Mouse (Mus musculus): Measurements from ENCODE around the gene Tanc2.

DNA sequence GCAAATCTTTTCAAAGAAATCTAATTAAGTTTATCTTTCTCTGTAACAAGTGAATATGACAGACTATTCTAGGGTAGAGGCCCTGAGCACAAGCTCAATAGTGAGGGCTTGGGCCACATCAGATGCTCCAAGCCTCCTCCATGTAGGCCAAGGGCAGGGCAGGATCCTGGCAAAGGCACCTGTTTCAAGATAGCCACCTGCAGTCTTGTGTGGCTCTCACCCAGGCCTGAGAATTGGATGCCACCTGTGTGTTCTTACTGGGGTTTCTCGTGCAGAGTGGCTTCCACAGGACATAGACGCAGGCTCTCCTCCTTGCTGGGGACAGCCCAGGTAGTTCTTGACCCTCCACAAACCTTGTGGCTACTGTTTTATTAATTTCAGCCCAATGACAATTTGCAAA is 388.4 kb downstream of the Tanc2 start:
- TF ChIP-seq CTCF (IDR thresholded peaks at IDR 0.05 in 2 of 3, conservative IDR thresholded peaks at IDR 0.05 in 1 of 3; ENCODE audit: control insufficient read depth in 1 of 3, insufficient read depth in 1 of 3, low read depth in 2 of 3, low read length in 3 of 3, poor library complexity in 1 of 3, severe bottlenecking in 1 of 3) (no peak), ZMIZ1 (IDR thresholded peaks at IDR 0.05; ENCODE audit: low read depth, low read length) (no peak), TBP (IDR thresholded peaks at IDR 0.05; ENCODE audit: low read depth, low read length) (no peak), MAFK (IDR thresholded peaks at IDR 0.05; ENCODE audit: borderline replicate concordance, low read depth, low read length) (no peak), USF2 (IDR thresholded peaks at IDR 0.05; ENCODE audit: borderline replicate concordance in 1 of 2, insufficient read depth in 1 of 2, low read depth in 1 of 2, low read length in 2 of 2) (no peak), EP300 (IDR thresholded peaks at IDR 0.05; ENCODE audit: low read depth in 1 of 2, low read length in 2 of 2) (no peak), NRF1 (IDR thresholded peaks at IDR 0.05; ENCODE audit: insufficient read depth, low read depth, low read length, poor library complexity, severe bottlenecking) (no peak)

Measured in MEL (cell line).